Mouse (Mus musculus) CH12.LX (cell line): ENCODE data around the gene Aifm3. TPM values are rescaled to one million over a fixed set of nuclear protein-coding genes. Genes with fewer than 3 reads are reported as not detected.

ENCODE experiments used
- DNase-seq: peaks from one replicate; pipeline ENCODE4 v3.0.0-alpha.2; 2013; ENCODE audit errors: extremely low read depth
- H3K27ac ChIP-seq: 2 replicates; pipeline ENCODE4 v1.5.1; 2012; ENCODE audit warnings: low read depth, mild to moderate bottlenecking, control low read depth, moderate library complexity; ENCODE audit not compliant: insufficient read depth
- H3K27me3 ChIP-seq: replicated peaks from 2 replicates; pipeline ENCODE3; 2012; ENCODE audit warnings: inconsistent platforms
- H3K36me3 ChIP-seq, 2 experiments: replicated peaks in 1 of 2; 2 replicates each; pipeline versions ENCODE3 to v1.6.1; 2012; ENCODE audit warnings: inconsistent platforms in 1 of 2, low read length in 1 of 2, mild to moderate bottlenecking in 1 of 2, mixed read lengths in 1 of 2, moderate library complexity in 1 of 2; ENCODE audit not compliant: control insufficient read depth in 1 of 2, insufficient read depth in 1 of 2
- H3K4me1 ChIP-seq, 2 experiments: 2 replicates each; pipeline ENCODE4 v1.6.1; 2012; ENCODE audit warnings: inconsistent platforms in 1 of 2, moderate library complexity in 1 of 2; ENCODE audit not compliant: insufficient read depth in 2 of 2, control insufficient read depth in 1 of 2
- H3K4me2 ChIP-seq: 2 replicates; pipeline ENCODE4 v1.6.1; 2012; ENCODE audit warnings: low read depth, mild to moderate bottlenecking, control low read depth; ENCODE audit not compliant: poor library complexity, insufficient read depth, severe bottlenecking
- H3K4me3 ChIP-seq, 3 experiments: fragments of 150-350 bp in 1 of 3; sonication (generic) in 1 of 3; replicated peaks in 1 of 3; 2 replicates each; pipeline versions ENCODE3 to v1.5.1; 2011 to 2012; ENCODE audit warnings: low read depth in 2 of 3, low read length in 2 of 3, mild to moderate bottlenecking in 2 of 3, moderate library complexity in 2 of 3, control low read depth in 1 of 3, improper control_type of control experiment in 1 of 3, inconsistent platforms in 1 of 3, mixed read lengths in 1 of 3; ENCODE audit not compliant: poor library complexity in 1 of 3
- H3K79me2 ChIP-seq: replicated peaks from 2 replicates; pipeline ENCODE4 v1.6.1; 2012; ENCODE audit warnings: mild to moderate bottlenecking, moderate library complexity; ENCODE audit not compliant: control insufficient read depth, poor library complexity, insufficient read depth, severe bottlenecking; ENCODE audit errors: extremely low read depth
- H3K9ac ChIP-seq: 2 replicates; pipeline ENCODE4 v1.6.1; 2012; ENCODE audit warnings: low read depth, mild to moderate bottlenecking, control low read depth, moderate library complexity; ENCODE audit not compliant: insufficient read depth
- H3K9me3 ChIP-seq: replicated peaks from 2 replicates; pipeline ENCODE3; 2012; ENCODE audit warnings: low read length, inconsistent platforms, mixed read lengths
- CHD2 ChIP-seq: IDR thresholded peaks from 2 replicates; pipeline ENCODE4 v1.6.1; 2011; ENCODE audit warnings: low read length, improper control_type of control experiment
- CTCF ChIP-seq, 2 experiments: IDR thresholded peaks in 1 of 2; conservative IDR thresholded peaks in 1 of 2; 2 replicates each; pipeline ENCODE4 v1.5.1; 2011 to 2012; ENCODE audit warnings: low read depth in 2 of 2, low read length in 2 of 2, improper control_type of control experiment in 1 of 2, inconsistent platforms in 1 of 2, mild to moderate bottlenecking in 1 of 2, moderate library complexity in 1 of 2
- E2F4 ChIP-seq: IDR thresholded peaks from 2 replicates; pipeline ENCODE4 v1.6.1; 2011; ENCODE audit warnings: low read depth, low read length, improper control_type of control experiment; ENCODE audit not compliant: insufficient replicate concordance
- ELF1 ChIP-seq: IDR thresholded peaks from 2 replicates; pipeline ENCODE4 v1.6.1; 2014; ENCODE audit warnings: low read depth, mild to moderate bottlenecking, inconsistent platforms, low read length, improper control_type of control experiment
- EP300 ChIP-seq: IDR thresholded peaks from 2 replicates; pipeline ENCODE4 v1.6.1; 2011; ENCODE audit warnings: low read length, improper control_type of control experiment
- HCFC1 ChIP-seq: IDR thresholded peaks from 2 replicates; pipeline ENCODE4 v1.6.1; 2012; ENCODE audit warnings: low read depth, mild to moderate bottlenecking, inconsistent platforms, low read length, improper control_type of control experiment
- IRF4 ChIP-seq: IDR thresholded peaks from 2 replicates; pipeline ENCODE4 v1.6.1; 2014; ENCODE audit warnings: low read depth, mild to moderate bottlenecking, inconsistent platforms, low read length, improper control_type of control experiment
- KAT2A ChIP-seq: IDR thresholded peaks from 2 replicates; pipeline ENCODE4 v1.6.1; 2012; ENCODE audit warnings: low read length, improper control_type of control experiment, inconsistent platforms; ENCODE audit not compliant: insufficient replicate concordance
- MAX ChIP-seq: IDR thresholded peaks from 2 replicates; pipeline ENCODE4 v1.6.1; 2011; ENCODE audit warnings: low read length, improper control_type of control experiment
- MAZ ChIP-seq: IDR thresholded peaks from 2 replicates; pipeline ENCODE4 v1.6.1; 2012; ENCODE audit warnings: low read depth, mild to moderate bottlenecking, inconsistent platforms, low read length, improper control_type of control experiment, moderate library complexity
- MEF2A ChIP-seq: IDR thresholded peaks from 2 replicates; pipeline ENCODE4 v1.6.1; 2014; ENCODE audit warnings: low read depth, mild to moderate bottlenecking, inconsistent platforms, low read length, improper control_type of control experiment, borderline replicate concordance
- NELFE ChIP-seq: IDR thresholded peaks from 2 replicates; pipeline ENCODE4 v1.6.1; 2011; ENCODE audit warnings: low read depth, low read length, improper control_type of control experiment
- PAX5 ChIP-seq: IDR thresholded peaks from 2 replicates; pipeline ENCODE4 v1.6.1; 2012; ENCODE audit warnings: low read length, inconsistent platforms, mixed read lengths
- POLR2A ChIP-seq: IDR thresholded peaks from 2 replicates; pipeline ENCODE4 v1.6.1; 2011; ENCODE audit warnings: low read depth, mild to moderate bottlenecking, improper control_type of control experiment, low read length
- RCOR1 ChIP-seq: conservative IDR thresholded peaks from 2 replicates; pipeline ENCODE4 v1.6.1; 2012; ENCODE audit warnings: low read depth, mild to moderate bottlenecking, inconsistent platforms, low read length, improper control_type of control experiment
- SIN3A ChIP-seq: IDR thresholded peaks from 2 replicates; pipeline ENCODE4 v1.6.1; 2012; ENCODE audit warnings: low read length, improper control_type of control experiment, inconsistent platforms
- SMC3 ChIP-seq: IDR thresholded peaks from 2 replicates; pipeline ENCODE4 v1.6.1; 2011; ENCODE audit warnings: low read depth, low read length, improper control_type of control experiment
- TCF12 ChIP-seq: IDR thresholded peaks from 2 replicates; pipeline ENCODE4 v1.6.1; 2014; ENCODE audit warnings: low read depth, mild to moderate bottlenecking, inconsistent platforms, low read length, improper control_type of control experiment
- UBTF ChIP-seq: IDR thresholded peaks from 2 replicates; pipeline ENCODE4 v1.6.1; 2012; ENCODE audit warnings: low read depth, mild to moderate bottlenecking, inconsistent platforms, low read length, improper control_type of control experiment, moderate library complexity
- USF1 ChIP-seq: IDR thresholded peaks from 2 replicates; pipeline ENCODE4 v1.6.1; 2014; ENCODE audit warnings: low read depth, mild to moderate bottlenecking, inconsistent platforms, low read length, improper control_type of control experiment
- USF2 ChIP-seq: conservative IDR thresholded peaks from 2 replicates; pipeline ENCODE4 v1.6.1; 2011; ENCODE audit warnings: low read depth, low read length, improper control_type of control experiment
- ZC3H11A ChIP-seq: IDR thresholded peaks from 2 replicates; pipeline ENCODE4 v1.6.1; 2012; ENCODE audit warnings: low read depth, mild to moderate bottlenecking, inconsistent platforms, low read length, improper control_type of control experiment
- ZMIZ1 ChIP-seq: IDR thresholded peaks from 2 replicates; pipeline ENCODE4 v1.6.1; 2012; ENCODE audit warnings: low read depth, mild to moderate bottlenecking, inconsistent platforms, low read length, improper control_type of control experiment
- ZNF384 ChIP-seq: IDR thresholded peaks from 2 replicates; pipeline ENCODE4 v1.6.1; 2012; ENCODE audit warnings: low read depth, low read length, improper control_type of control experiment, inconsistent platforms
- dilution Hi-C: fragments of 300-500 bp; cut with MboI; formaldehyde crosslinking; loops from 2 replicates; pipeline ENCODE4 v1.14.3; 2020; ENCODE audit warnings: low sequenced_read_pairs; ENCODE audit not compliant: extremely low pct_unique_long_range_greater_than_20kb, extremely low pct_ligation_motif_present
- in situ Hi-C: fragments of 300-500 bp; cut with MboI; formaldehyde crosslinking; loops from 3 replicates; pipeline ENCODE4 v1.14.3; 2019; ENCODE audit warnings: low sequenced_read_pairs, low pct_ligation_motif_present, low pct_unique_long_range_greater_than_20kb, mixed read lengths
- polyA plus RNA-seq: library from polyadenylated mRNA; unstranded; fragments of >175 nt; gene quantifications from 2 replicates; pipeline ENCODE4 v1.2.1, GENCODE M21; 2012; ENCODE audit warnings: low read depth; ENCODE audit not compliant: insufficient read length
- total RNA-seq, 2 experiments: library from RNA; depleted of rRNA; stranded (reverse); fragments of 300-350 nt in 1 of 2; fragments of >200 nt in 1 of 2; gene quantifications; 2 replicates each; pipeline ENCODE4 v1.2.3; 2012 to 2014

Gene Aifm3
- total and polyA plus RNA-seq, 3 experiments = not detected

GRCm38 (mm10) chr16:17510686-17511085, 21.3 kb downstream of the Aifm3 start:
- no peak for DNase-seq
- Histone ChIP-seq H3K27me3 (peaks cover 8% of the 10 kb centered on the region), H3K9me3 (no peaks in the 10 kb centered on the region), H3K9ac (peak overlapping the region; percentile 74), H3K4me3 (peak overlapping the region in 1 of 3 experiments; percentile 81), H3K36me3 (peaks cover 43 to 50% of the 10 kb centered on the region in 2 experiments), H3K4me2 (peak overlapping the region; percentile 67; the same call in 1 of the 2 replicates), H3K79me2 (peaks cover 5% of the 10 kb centered on the region; the same call in 1 of the 2 replicates), H3K4me1 (peaks cover 7 to 29% of the 10 kb centered on the region in 2 experiments), H3K27ac (no peak overlapping the region)
- TF ChIP-seq UBTF = no peak
- TF ChIP-seq SMC3 = no peak
- no peak for TF ChIP-seq RCOR1
- no peak for TF ChIP-seq TCF12
- TF ChIP-seq IRF4 = no peak
- no peak for TF ChIP-seq EP300
- TF ChIP-seq MEF2A = no peak
- no peak for TF ChIP-seq KAT2A
- TF ChIP-seq MAZ = no peak
- no peak for TF ChIP-seq ELF1
- no peak for TF ChIP-seq ZC3H11A
- TF ChIP-seq USF2 = no peak
- no peak for TF ChIP-seq ZMIZ1
- TF ChIP-seq E2F4 = no peak
- TF ChIP-seq HCFC1 = no peak
- no peak for TF ChIP-seq SIN3A
- no peak for TF ChIP-seq USF1
- no peak for TF ChIP-seq CTCF (conservative IDR thresholded peaks at IDR 0.05 in 1 of 2, IDR thresholded peaks at IDR 0.05 in 1 of 2; ENCODE audit: low read depth in 2 of 2, low read length in 2 of 2)
- dilution Hi-C loops (no loop called here), in situ Hi-C loops (no loop called here)

- Histone ChIP-seq H3K36me3 (peaks cover 49 to 56% of the 10 kb centered on the region in 2 experiments), H3K4me3 (no peak overlapping the region), H3K27me3 (peaks cover 2% of the 10 kb centered on the region), H3K9me3 (no peaks in the 10 kb centered on the region), H3K4me2 (no peak overlapping the region), H3K79me2 (peaks cover 5% of the 10 kb centered on the region; the same call in 1 of the 2 replicates), H3K27ac (no peak overlapping the region), H3K9ac (no peak overlapping the region), H3K4me1 (peaks cover 7 to 29% of the 10 kb centered on the region in 2 experiments)
- dilution Hi-C loops = no loop called here
- DNase-seq = no peak
- TF ChIP-seq ZMIZ1 (no peak), EP300 (no peak), ELF1 (no peak), RCOR1 (no peak), POLR2A (no peak), ZNF384 (no peak), KAT2A (no peak), PAX5 (no peak), MAX (no peak), USF1 (no peak), MAZ (no peak), HCFC1 (no peak), CHD2 (no peak), E2F4 (no peak), ZC3H11A (no peak), NELFE (no peak)
- in situ Hi-C loops = no loop called here
Observed at GRCm38 (mm10) chr16:17511431-17511830, 22.0 kb downstream of the Aifm3 start.
